Mouse (Mus musculus) gastrocnemius, adult 18-20 months (tissue): Measurements from ENCODE around the gene Wwox. TPM values are rescaled to one million over a fixed set of nuclear protein-coding genes. Genes with fewer than 3 reads are reported as not detected.

Experiments used
- DNase-seq: peaks from one replicate; pipeline ENCODE4 v3.0.0; 2021; ENCODE audit warnings: low spot score
- long read RNA-seq, 2 experiments: library from polyadenylated mRNA; stranded (forward); transcript quantifications; one replicate each; pipeline ENCODE4 v2.0.0; 2021
- total RNA-seq, 2 experiments: library from RNA; stranded (reverse); gene quantifications; 2 replicates each; pipeline ENCODE4 v1.2.3; 2021

The Wwox gene
- total RNA-seq, result 1 to 10 TPM; 5.6 to 6.1 TPM
- long read RNA-seq, experiment 1, partial matches to known transcripts, result 2 of 3 reads
- long read RNA-seq, experiment 1, other reads (novel, unspliced or antisense), result 0 of 3 reads
- long read RNA-seq, experiment 2, partial matches to known transcripts, result 0 of 4 reads
- long read RNA-seq, experiment 2, other reads (novel, unspliced or antisense), result 4 of 4 reads

- DNase-seq, result peak; percentile 100
Measured at GRCm38 (mm10) chr8:114439334-114440204, at the start of gene Wwox. Gene Wwox, plus strand, starts transcription at chr8:114439655.

DNA sequence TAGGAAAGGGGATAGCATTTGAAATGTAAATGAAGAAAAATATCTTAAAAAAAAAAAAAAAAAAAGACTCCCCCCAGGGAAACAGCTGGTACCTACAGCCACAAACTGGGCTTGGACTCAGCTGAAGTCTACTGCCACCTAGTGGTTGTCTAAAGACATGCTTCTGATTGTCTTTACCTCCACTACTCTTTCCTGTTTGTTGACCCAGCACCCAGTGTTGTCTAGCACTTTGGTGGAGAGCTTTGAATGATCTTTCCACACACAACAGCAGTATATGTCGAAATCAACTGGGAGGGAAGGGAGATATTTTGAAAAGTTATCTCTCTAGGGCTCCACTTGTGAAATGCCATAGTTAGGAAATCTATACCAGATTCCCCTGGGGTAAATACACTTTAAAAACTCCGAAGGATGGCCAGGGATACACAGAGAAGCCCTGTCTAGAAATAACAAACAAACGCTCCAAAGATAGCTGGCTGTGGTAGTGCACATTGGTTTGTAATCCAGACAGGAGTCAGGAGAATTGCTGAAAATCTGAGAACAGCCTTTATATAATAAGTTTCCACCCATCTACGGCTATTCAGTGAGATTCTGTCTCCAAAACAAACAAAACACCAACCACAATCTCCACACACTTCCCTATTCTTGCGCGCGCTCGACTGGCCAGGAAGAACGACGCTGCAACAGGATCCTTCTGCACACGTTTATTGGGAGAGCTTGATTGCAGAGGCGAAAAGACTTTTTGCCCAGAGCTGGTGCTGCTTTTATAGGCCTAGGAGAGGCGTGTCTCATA, 48.8 kb upstream of the Wwox start:
- no peak for DNase-seq

DNA sequence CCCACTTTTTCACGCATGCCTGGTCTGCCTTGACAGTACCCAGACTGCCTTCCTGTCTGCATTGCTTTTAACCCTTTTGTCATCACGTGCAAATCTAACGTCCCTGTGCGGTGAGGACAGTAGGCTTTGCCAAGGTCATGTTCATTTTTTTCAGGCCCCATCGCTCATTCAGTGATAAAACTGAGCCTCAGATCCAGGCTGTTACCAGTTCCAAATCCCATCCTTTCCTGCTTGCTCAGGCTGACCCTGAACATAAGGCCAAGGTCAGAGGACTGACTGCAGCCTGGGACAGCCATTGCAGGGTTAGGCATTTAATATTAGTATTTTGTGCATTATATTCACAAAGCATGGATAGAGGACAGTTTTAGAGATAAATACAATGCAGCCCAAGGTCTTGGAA, 41.1 kb upstream of the Wwox start:
- DNase-seq, result no peak

GRCm38 (mm10) chr8:114399273-114399672, 40.2 kb upstream of the Wwox start:
- no peak for DNase-seq

DNA sequence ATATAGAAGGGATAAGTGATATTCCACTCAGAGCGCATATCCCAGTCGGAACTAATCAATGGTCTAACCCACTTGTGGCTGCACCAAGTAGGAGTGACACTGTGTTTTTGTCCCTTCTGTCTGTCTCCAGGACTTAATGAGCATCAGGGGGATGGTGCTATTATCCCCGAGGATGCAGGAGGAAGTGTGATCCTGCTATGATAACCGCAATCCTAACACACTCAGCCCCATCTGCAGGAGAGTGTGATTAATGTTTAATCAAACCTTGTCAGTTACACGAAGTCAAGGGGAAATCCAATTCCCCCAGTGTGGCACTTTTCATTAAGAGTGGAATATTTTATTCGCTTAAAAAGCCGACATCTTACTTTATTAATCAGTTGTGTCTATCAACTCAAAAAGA, 37.8 kb upstream of the Wwox start:
- DNase-seq, result no peak

DNA sequence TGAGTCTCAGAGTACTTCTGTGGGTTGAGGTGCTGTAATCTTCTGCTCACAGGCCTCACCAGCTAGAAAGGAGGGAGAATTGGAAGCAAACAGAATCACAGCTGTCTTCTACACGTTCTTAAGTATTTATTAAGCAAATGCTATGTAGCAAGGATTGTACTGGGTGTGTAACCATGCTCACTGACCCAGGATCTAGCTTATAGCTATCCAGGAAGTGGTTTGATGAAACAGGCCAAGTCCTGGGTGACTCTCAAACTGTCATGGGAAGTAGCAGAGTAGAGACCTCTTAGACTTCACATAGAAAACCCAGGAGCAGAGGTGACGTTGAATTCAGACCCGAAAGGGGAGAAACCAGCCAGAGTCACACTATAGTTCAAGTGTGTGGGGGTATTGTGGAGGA, 28.0 kb upstream of the Wwox start:
- DNase-seq, result no peak

DNA sequence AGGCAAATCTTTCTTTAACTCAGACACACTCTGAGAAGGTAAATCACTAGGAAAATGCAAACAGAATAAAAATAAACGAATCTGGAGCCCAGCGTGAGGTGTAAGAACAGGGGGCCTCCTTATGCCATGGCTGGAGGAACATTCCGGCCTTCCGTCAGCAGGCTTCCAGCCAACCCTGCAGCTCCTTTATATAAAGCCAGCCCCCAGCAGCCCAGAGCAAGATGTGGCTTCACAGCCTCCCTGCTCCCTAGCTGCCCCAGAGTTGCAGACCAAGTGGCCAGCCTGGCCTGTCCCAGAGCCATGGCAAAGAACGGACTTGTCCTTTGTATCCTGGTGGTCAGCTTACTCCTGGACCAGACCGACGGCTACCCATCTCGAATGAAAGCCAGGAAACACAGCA, 21.7 kb upstream of the Wwox start, which contains the start of gene Clec3a:
Gene Clec3a, plus strand, starts transcription at position 301 of the 400 bp plus-strand sequence.
- DNase-seq, result no peak

DNA sequence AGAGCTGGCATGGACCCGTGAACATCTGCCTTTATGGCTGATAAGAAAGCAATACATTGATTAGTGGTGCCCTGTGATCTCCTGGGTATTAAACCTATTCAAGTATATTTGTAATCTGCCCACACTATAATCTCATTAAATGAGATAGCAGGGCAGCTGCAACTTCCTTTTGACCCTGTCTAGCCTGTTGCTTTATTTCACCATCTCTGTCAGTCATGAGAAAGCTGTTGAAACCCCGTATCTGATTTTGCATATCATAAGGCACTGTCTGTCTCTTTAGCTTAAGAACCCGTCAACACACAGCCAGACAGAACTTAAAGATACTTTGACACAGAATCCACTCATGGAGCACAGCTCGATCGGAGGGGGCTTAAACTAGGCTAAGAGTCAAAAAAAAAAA, 21.0 kb upstream of the Wwox start:
- no peak for DNase-seq

- DNase-seq, result no peak
Measured at GRCm38 (mm10) chr8:114418904-114419303, 20.6 kb upstream of the Wwox start.

- DNase-seq, result no peak
Measured at GRCm38 (mm10) chr8:114421544-114421943, 17.9 kb upstream of the Wwox start.

GRCm38 (mm10) chr8:114438236-114438635, 1.2 kb upstream of the Wwox start:
- peak; percentile 42 for DNase-seq

DNA sequence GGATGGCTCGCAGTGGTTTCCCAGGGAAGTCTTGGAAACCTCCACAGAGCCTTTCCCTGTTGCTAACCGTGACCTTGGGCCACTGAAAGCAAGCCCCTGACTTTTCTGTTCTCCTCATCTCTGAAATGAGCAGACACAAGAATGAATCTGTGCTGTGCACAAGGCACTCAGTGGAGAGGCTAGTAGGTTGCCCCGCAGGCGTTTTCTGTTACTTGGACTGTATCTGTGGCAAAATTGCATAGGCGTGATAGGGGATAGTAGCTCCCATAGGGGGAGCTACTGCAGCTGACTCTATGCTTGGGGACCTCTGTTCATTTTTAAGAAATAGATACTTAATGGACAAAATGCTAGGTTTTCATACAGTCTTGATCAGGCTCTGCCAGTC, 742 bp downstream of the Wwox start:
- no peak for DNase-seq

GRCm38 (mm10) chr8:114441616-114442015, 2.2 kb downstream of the Wwox start:
- DNase-seq, result no peak

- DNase-seq, result no peak
Measured at GRCm38 (mm10) chr8:114446884-114447283, 7.4 kb downstream of the Wwox start.

- no peak for DNase-seq
Measured at GRCm38 (mm10) chr8:114452278-114452677, 12.8 kb downstream of the Wwox start.

- peak; percentile 78 for DNase-seq
Measured at GRCm38 (mm10) chr8:114452781-114453221, 13.3 kb downstream of the Wwox start.

GRCm38 (mm10) chr8:114455302-114455701, 15.8 kb downstream of the Wwox start:
- no peak for DNase-seq

DNA sequence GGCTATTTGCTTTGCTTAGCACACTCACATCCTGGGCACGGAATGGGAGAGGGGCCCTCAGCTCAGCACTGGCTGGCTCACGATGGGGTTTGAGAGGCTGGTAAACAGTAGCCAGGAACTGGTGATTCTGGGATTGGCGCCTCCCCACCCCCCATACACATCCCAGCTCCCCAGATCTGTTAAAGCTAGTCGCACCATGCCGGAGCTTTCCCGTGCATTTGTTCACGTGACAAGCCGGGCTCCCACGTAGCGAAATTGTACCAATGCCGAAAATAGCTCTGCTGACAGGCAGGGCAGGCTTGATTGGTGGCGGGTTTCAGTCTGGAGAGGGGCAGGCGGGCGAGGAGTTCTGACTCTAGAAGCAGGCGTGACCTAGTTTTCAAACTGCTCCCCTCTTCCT, 16.5 kb downstream of the Wwox start:
- DNase-seq, result peak; percentile 60

- DNase-seq, result peak; percentile 41
Measured at GRCm38 (mm10) chr8:114458113-114458784, 18.8 kb downstream of the Wwox start.

GRCm38 (mm10) chr8:114460600-114460999, 21.1 kb downstream of the Wwox start:
- DNase-seq, result no peak

- DNase-seq, result no peak
Measured at GRCm38 (mm10) chr8:114462591-114462990, 23.1 kb downstream of the Wwox start.

- no peak for DNase-seq
Measured at GRCm38 (mm10) chr8:114463305-114463704, 23.9 kb downstream of the Wwox start.
